Mouse (Mus musculus): ENCODE data around the gene Pidd1. TPM values are rescaled to one million over a fixed set of nuclear protein-coding genes. Genes with fewer than 3 reads are reported as not detected.

Pidd1 gene
- polyA plus RNA-seq, 1 experiment from 2014 or later, result 9.1 TPM

- H3K9ac ChIP-seq (replicated peaks; ENCODE audit: low read length), result no peak overlapping the region
- H3K4me3 ChIP-seq (ENCODE audit: low read depth, low read length), result no peak overlapping the region
- peaks cover 5% of the 10 kb centered on the region; the same call in 1 of the 2 replicates for H3K4me1 ChIP-seq (ENCODE audit: control insufficient read depth, insufficient read depth, low read length)
- DNase-seq (ENCODE audit: low spot score), result no peak
- no peak overlapping the region for H3K27ac ChIP-seq (replicated peaks; ENCODE audit: low read depth, low read length)
- WGBS, result 71% methylated on average over 6 of the region's 6 CpGs
- no peaks in the 10 kb centered on the region for H3K36me3 ChIP-seq (replicated peaks; ENCODE audit: control insufficient read depth, insufficient read depth, low read depth, low read length)
- H3K4me2 ChIP-seq (ENCODE audit: low read depth, low read length), result no peak overlapping the region
- H3K9me3 ChIP-seq (replicated peaks; ENCODE audit: control insufficient read depth, low read length), result no peaks in the 10 kb centered on the region
- ATAC-seq (replicated peaks; ENCODE audit: insufficient number of reproducible peaks, low FRiP score, low TSS enrichment, low read depth), result no peak
- peaks cover 4% of the 10 kb centered on the region; the same call in 1 of the 2 replicates for H3K27me3 ChIP-seq (ENCODE audit: control insufficient read depth, insufficient read depth, low read length)
These were observed 39.4 kb upstream of the Pidd1 start for GRCm38 (mm10) chr7:141483114-141483653.

- Histone ChIP-seq H3K27me3 (ENCODE audit: control insufficient read depth, insufficient read depth, low read length) (peaks cover 4% of the 10 kb centered on the region; the same call in 1 of the 2 replicates), H3K27ac (replicated peaks; ENCODE audit: low read depth, low read length) (no peak overlapping the region), H3K4me2 (ENCODE audit: low read depth, low read length) (peak overlapping the region; percentile 95), H3K4me1 (ENCODE audit: control insufficient read depth, insufficient read depth, low read length) (peaks cover 5% of the 10 kb centered on the region; the same call in 1 of the 2 replicates), H3K9ac (replicated peaks; ENCODE audit: low read length) (peak overlapping the region; percentile 58), H3K36me3 (replicated peaks; ENCODE audit: control insufficient read depth, insufficient read depth, low read depth, low read length) (no peaks in the 10 kb centered on the region), H3K9me3 (replicated peaks; ENCODE audit: control insufficient read depth, low read length) (no peaks in the 10 kb centered on the region), H3K4me3 (ENCODE audit: low read depth, low read length) (peak overlapping the region; percentile 55)
- ATAC-seq (replicated peaks; ENCODE audit: insufficient number of reproducible peaks, low FRiP score, low TSS enrichment, low read depth), result 0 out of 2 replicates have a peak, but pooled peaks have one; percentile 3
- DNase-seq (ENCODE audit: low spot score), result no peak
- 13% methylated on average over 11 of the region's 11 CpGs for WGBS
These were observed 38.8 kb upstream of the Pidd1 start for GRCm38 (mm10) chr7:141482531-141483024.

GRCm38 (mm10) chr7:141481498-141482401, 37.9 kb upstream of the Pidd1 start:
- Histone ChIP-seq H3K27me3 (ENCODE audit: control insufficient read depth, insufficient read depth, low read length) (peaks cover 4% of the 10 kb centered on the region; the same call in 1 of the 2 replicates), H3K27ac (replicated peaks; ENCODE audit: low read depth, low read length) (no peak overlapping the region), H3K4me3 (ENCODE audit: low read depth, low read length) (peak overlapping the region; percentile 55), H3K4me1 (ENCODE audit: control insufficient read depth, insufficient read depth, low read length) (peaks cover 5% of the 10 kb centered on the region), H3K9me3 (replicated peaks; ENCODE audit: control insufficient read depth, low read length) (no peaks in the 10 kb centered on the region), H3K36me3 (replicated peaks; ENCODE audit: control insufficient read depth, insufficient read depth, low read depth, low read length) (no peaks in the 10 kb centered on the region), H3K4me2 (ENCODE audit: low read depth, low read length) (peak overlapping the region; percentile 95), H3K9ac (replicated peaks; ENCODE audit: low read length) (peak overlapping the region; percentile 58)
- peak; percentile 74 for DNase-seq (ENCODE audit: low spot score)
- WGBS, result under 1% methylated on average over 81 of the region's 81 CpGs
- 0 out of 2 replicates have a peak, but pooled peaks have one; percentile 12 for ATAC-seq (replicated peaks; ENCODE audit: insufficient number of reproducible peaks, low FRiP score, low TSS enrichment, low read depth)

DNA sequence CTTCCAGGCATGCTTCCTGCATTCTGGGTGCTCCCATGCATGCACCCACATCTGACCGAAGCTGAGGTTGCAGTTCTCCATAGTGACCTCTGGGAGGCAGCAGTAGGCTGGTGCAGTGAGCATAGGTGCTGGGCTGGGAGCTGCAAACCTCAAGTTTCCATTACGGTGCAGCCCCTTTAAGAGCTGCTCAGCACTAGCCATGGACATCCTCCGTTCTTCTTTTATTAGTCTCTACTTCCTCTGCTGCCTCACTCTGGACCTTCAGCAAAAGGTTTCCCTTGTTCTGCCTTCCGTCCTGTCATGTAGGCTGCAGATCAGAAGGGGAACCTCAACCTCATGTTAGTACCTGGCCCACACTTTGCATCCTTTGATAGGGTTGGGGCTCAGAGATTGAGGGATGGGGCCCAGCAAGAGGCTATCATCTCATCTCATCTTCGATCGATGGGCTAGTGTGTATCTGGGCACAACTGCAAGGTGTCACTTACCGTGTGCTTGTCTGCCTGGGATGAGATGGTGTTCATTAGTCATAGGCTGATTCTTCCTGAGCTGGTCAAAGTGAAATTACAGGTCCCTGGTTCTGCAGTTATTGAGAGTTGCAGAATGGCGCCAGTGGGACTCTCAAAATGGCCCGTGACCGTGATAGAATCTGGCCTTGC, 37.1 kb upstream of the Pidd1 start:
- H3K9ac ChIP-seq (replicated peaks; ENCODE audit: low read length), result no peak overlapping the region
- no peak overlapping the region for H3K4me3 ChIP-seq (ENCODE audit: low read depth, low read length)
- H3K27me3 ChIP-seq (ENCODE audit: control insufficient read depth, insufficient read depth, low read length), result peaks cover 4% of the 10 kb centered on the region; the same call in 1 of the 2 replicates
- ATAC-seq (replicated peaks; ENCODE audit: insufficient number of reproducible peaks, low FRiP score, low TSS enrichment, low read depth), result peak; percentile 36
- peak overlapping the region; percentile 95 for H3K4me2 ChIP-seq (ENCODE audit: low read depth, low read length)
- DNase-seq (ENCODE audit: low spot score), result peak; percentile 84
- 8% methylated on average over 10 of the region's 10 CpGs for WGBS
- H3K4me1 ChIP-seq (ENCODE audit: control insufficient read depth, insufficient read depth, low read length), result peaks cover 9% of the 10 kb centered on the region
- no peak overlapping the region for H3K27ac ChIP-seq (replicated peaks; ENCODE audit: low read depth, low read length)
- H3K9me3 ChIP-seq (replicated peaks; ENCODE audit: control insufficient read depth, low read length), result no peaks in the 10 kb centered on the region
- H3K36me3 ChIP-seq (replicated peaks; ENCODE audit: control insufficient read depth, insufficient read depth, low read depth, low read length), result no peaks in the 10 kb centered on the region

DNA sequence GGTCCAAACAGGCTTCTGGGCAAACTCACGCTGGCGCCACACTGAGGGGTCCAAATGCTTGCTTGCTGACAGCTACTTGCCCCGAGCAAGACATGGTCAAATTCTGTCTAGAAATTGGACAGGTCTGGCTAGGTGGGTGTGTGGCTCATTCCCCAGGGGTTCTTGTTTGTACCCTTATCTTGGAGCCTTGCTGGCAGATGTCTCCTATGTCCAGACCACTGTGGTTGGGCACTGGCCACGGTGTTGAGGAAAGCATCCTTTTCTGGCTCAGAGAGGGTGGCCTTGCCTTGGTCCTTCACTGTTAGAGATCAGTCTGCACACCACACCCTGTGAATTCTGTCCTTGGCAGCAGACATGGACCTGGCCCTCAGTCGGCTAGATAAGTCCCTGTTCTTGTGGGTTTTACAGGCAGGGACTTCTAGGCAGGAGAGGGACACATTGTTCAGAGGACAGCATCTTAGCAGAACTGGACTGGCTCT, 34.5 kb upstream of the Pidd1 start:
- peaks cover 4% of the 10 kb centered on the region; the same call in 1 of the 2 replicates for H3K27me3 ChIP-seq (ENCODE audit: control insufficient read depth, insufficient read depth, low read length)
- H3K27ac ChIP-seq (replicated peaks; ENCODE audit: low read depth, low read length), result no peak overlapping the region
- no peak overlapping the region for H3K9ac ChIP-seq (replicated peaks; ENCODE audit: low read length)
- DNase-seq (ENCODE audit: low spot score) (no peak), ATAC-seq (replicated peaks; ENCODE audit: insufficient number of reproducible peaks, low FRiP score, low TSS enrichment, low read depth) (no peak)
- peaks cover 9% of the 10 kb centered on the region for H3K4me1 ChIP-seq (ENCODE audit: control insufficient read depth, insufficient read depth, low read length)
- 73% methylated on average over 5 of the region's 5 CpGs for WGBS
- H3K4me3 ChIP-seq (ENCODE audit: low read depth, low read length), result no peak overlapping the region
- no peaks in the 10 kb centered on the region for H3K9me3 ChIP-seq (replicated peaks; ENCODE audit: control insufficient read depth, low read length)
- no peaks in the 10 kb centered on the region for H3K36me3 ChIP-seq (replicated peaks; ENCODE audit: control insufficient read depth, insufficient read depth, low read depth, low read length)
- no peak overlapping the region for H3K4me2 ChIP-seq (ENCODE audit: low read depth, low read length)

DNA sequence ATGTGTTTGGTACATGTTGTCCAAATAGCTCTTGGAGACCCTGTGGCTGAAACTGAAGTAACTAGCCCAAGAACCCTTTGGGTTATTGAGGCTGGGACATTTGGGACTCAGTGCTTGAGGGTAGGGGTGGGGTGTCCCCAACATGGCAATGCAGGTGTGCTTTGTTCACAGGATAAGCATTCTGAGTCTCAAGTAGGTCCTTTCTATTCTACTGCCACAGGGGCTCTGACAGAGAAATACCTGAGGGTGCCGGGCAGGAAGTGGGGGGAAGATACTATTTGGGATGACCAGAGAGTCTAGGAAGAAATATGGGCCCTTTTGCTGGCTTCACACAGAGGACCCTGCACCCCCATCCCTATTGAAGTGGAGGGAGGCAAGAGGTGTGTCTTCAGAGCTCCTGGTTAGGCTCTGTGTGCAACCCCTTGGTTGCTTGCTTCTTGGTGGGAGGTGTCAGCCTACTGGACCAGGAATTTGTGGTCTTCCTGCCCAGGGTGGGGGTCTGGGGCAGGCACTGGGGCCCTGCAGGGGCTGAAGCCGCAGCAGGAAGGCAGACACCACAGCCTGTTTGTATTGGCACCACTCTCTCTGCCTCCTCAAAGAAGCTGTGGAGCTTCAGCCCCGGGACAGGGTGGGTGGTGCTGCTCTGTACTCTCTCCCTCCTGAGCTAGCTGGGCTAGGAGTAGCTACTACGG, 33.9 kb upstream of the Pidd1 start:
- Histone ChIP-seq H3K27me3 (ENCODE audit: control insufficient read depth, insufficient read depth, low read length) (peaks cover 2% of the 10 kb centered on the region; the same call in 1 of the 2 replicates), H3K4me2 (ENCODE audit: low read depth, low read length) (no peak overlapping the region), H3K4me3 (ENCODE audit: low read depth, low read length) (no peak overlapping the region), H3K36me3 (replicated peaks; ENCODE audit: control insufficient read depth, insufficient read depth, low read depth, low read length) (no peaks in the 10 kb centered on the region), H3K9ac (replicated peaks; ENCODE audit: low read length) (no peak overlapping the region), H3K4me1 (ENCODE audit: control insufficient read depth, insufficient read depth, low read length) (peaks cover 8% of the 10 kb centered on the region), H3K9me3 (replicated peaks; ENCODE audit: control insufficient read depth, low read length) (no peaks in the 10 kb centered on the region), H3K27ac (replicated peaks; ENCODE audit: low read depth, low read length) (no peak overlapping the region)
- no peak for DNase-seq (ENCODE audit: low spot score)
- 53% methylated on average over 4 of the region's 4 CpGs for WGBS
- no peak for ATAC-seq (replicated peaks; ENCODE audit: insufficient number of reproducible peaks, low FRiP score, low TSS enrichment, low read depth)

- 14% methylated on average over 7 of the region's 7 CpGs for WGBS
- Histone ChIP-seq H3K27ac (replicated peaks; ENCODE audit: low read depth, low read length) (no peak overlapping the region), H3K9me3 (replicated peaks; ENCODE audit: control insufficient read depth, low read length) (no peaks in the 10 kb centered on the region), H3K9ac (replicated peaks; ENCODE audit: low read length) (peak overlapping the region; percentile 11), H3K4me3 (ENCODE audit: low read depth, low read length) (peak overlapping the region; percentile 72; the same call in 1 of the 2 replicates), H3K4me2 (ENCODE audit: low read depth, low read length) (peak overlapping the region; percentile 89; the same call in 1 of the 2 replicates), H3K27me3 (ENCODE audit: control insufficient read depth, insufficient read depth, low read length) (no peaks in the 10 kb centered on the region), H3K4me1 (ENCODE audit: control insufficient read depth, insufficient read depth, low read length) (peaks cover 4% of the 10 kb centered on the region), H3K36me3 (replicated peaks; ENCODE audit: control insufficient read depth, insufficient read depth, low read depth, low read length) (no peaks in the 10 kb centered on the region)
- DNase-seq (ENCODE audit: low spot score), result no peak
- no peak for ATAC-seq (replicated peaks; ENCODE audit: insufficient number of reproducible peaks, low FRiP score, low TSS enrichment, low read depth)
These were observed 33.2 kb upstream of the Pidd1 start for GRCm38 (mm10) chr7:141476981-141477370.

Data from embryonic facial prominence, embryonic 11.5 days (tissue).